Mouse (Mus musculus): ENCODE data around the gene Foxo3. TPM values are rescaled to one million over a fixed set of nuclear protein-coding genes. Genes with fewer than 3 reads are reported as not detected.

Foxo3 gene
- polyA plus RNA-seq, 1 experiment from 2014 or later: 8.0 TPM

GRCm38 (mm10) chr10:42287666-42288065, 11.1 kb upstream of the Foxo3 start:
- Histone ChIP-seq H3K27me3 (ENCODE audit: control insufficient read depth, insufficient read depth, low read length) (no peaks in the 10 kb centered on the region), H3K9ac (ENCODE audit: low read length) (no peak overlapping the region), H3K36me3 (ENCODE audit: control insufficient read depth, insufficient read depth, low read length) (no peaks in the 10 kb centered on the region), H3K4me3 (ENCODE audit: low read depth, low read length) (no peak overlapping the region), H3K9me3 (ENCODE audit: control insufficient read depth, low read length) (no peaks in the 10 kb centered on the region), H3K4me1 (replicated peaks; ENCODE audit: control insufficient read depth, insufficient read depth) (no peaks in the 10 kb centered on the region), H3K27ac (replicated peaks) (no peak overlapping the region), H3K4me2 (replicated peaks; ENCODE audit: low read depth) (no peak overlapping the region)
- TF ChIP-seq CTCF (IDR thresholded peaks at IDR 0.05; ENCODE audit: low read depth) (no peak), EP300 (optimal IDR thresholded peaks at IDR 0.05) (no peak)
- WGBS: 48% methylated on average over 1 of the region's 1 CpGs
- ATAC-seq (ENCODE audit: low FRiP score, low TSS enrichment): no peak
- DNase-seq (ENCODE audit: low spot score): no peak

- Histone ChIP-seq H3K9me3 (ENCODE audit: control insufficient read depth, low read length) (no peaks in the 10 kb centered on the region), H3K9ac (ENCODE audit: low read length) (peak overlapping the region; percentile 65), H3K4me3 (ENCODE audit: low read depth, low read length) (peak overlapping the region; percentile 81), H3K4me1 (replicated peaks; ENCODE audit: control insufficient read depth, insufficient read depth) (peaks cover 6% of the 10 kb centered on the region), H3K4me2 (replicated peaks; ENCODE audit: low read depth) (peak overlapping the region; percentile 99), H3K27me3 (ENCODE audit: control insufficient read depth, insufficient read depth, low read length) (no peaks in the 10 kb centered on the region), H3K36me3 (ENCODE audit: control insufficient read depth, insufficient read depth, low read length) (no peaks in the 10 kb centered on the region), H3K27ac (replicated peaks) (peak overlapping the region; percentile 99)
- 2% methylated on average over 38 of the region's 38 CpGs for WGBS
- ATAC-seq (ENCODE audit: low FRiP score, low TSS enrichment): no peak
- DNase-seq (ENCODE audit: low spot score): no peak
- TF ChIP-seq EP300 (optimal IDR thresholded peaks at IDR 0.05) (no peak), CTCF (IDR thresholded peaks at IDR 0.05; ENCODE audit: low read depth) (no peak)
These were observed 1.8 kb upstream of the Foxo3 start for GRCm38 (mm10) chr10:42278307-42278850.

- peak overlapping the region; percentile 81 for H3K4me3 ChIP-seq (ENCODE audit: low read depth, low read length)
- H3K36me3 ChIP-seq (ENCODE audit: control insufficient read depth, insufficient read depth, low read length): no peaks in the 10 kb centered on the region
These were observed 1.1 kb upstream of the Foxo3 start for GRCm38 (mm10) chr10:42277476-42278306.

GRCm38 (mm10) chr10:42275871-42276501, 569 bp downstream of the Foxo3 start:
- DNase-seq (ENCODE audit: low spot score) (no peak), ATAC-seq (ENCODE audit: low FRiP score, low TSS enrichment) (peak; percentile 0; the same call in 1 of the 2 replicates)
- H3K4me3 ChIP-seq (ENCODE audit: low read depth, low read length): peak overlapping the region; percentile 81
- peak overlapping the region; percentile 87 for H3K9ac ChIP-seq (ENCODE audit: low read length)
- 0 out of 2 replicates have a peak, but pooled peaks cover 3% of the 10 kb centered on the region for H3K36me3 ChIP-seq (ENCODE audit: control insufficient read depth, insufficient read depth, low read length)
- H3K27me3 ChIP-seq (ENCODE audit: control insufficient read depth, insufficient read depth, low read length): no peaks in the 10 kb centered on the region
- TF ChIP-seq EP300 (optimal IDR thresholded peaks at IDR 0.05) (no peak), CTCF (IDR thresholded peaks at IDR 0.05; ENCODE audit: low read depth) (peak; percentile 24)
- H3K9me3 ChIP-seq (ENCODE audit: control insufficient read depth, low read length): no peaks in the 10 kb centered on the region
- peak overlapping the region; percentile 99 for H3K27ac ChIP-seq (replicated peaks)
- peak overlapping the region; percentile 99 for H3K4me2 ChIP-seq (replicated peaks; ENCODE audit: low read depth)
- WGBS: under 1% methylated on average over 39 of the region's 40 CpGs
- H3K4me1 ChIP-seq (replicated peaks; ENCODE audit: control insufficient read depth, insufficient read depth): peaks cover 11% of the 10 kb centered on the region

More at GRCm38 (mm10) chr10:42277476-42278306, 1.1 kb upstream of the Foxo3 start:
- peak; percentile 98 for DNase-seq (ENCODE audit: low spot score)
- peaks cover 6% of the 10 kb centered on the region for H3K4me1 ChIP-seq (replicated peaks; ENCODE audit: control insufficient read depth, insufficient read depth)
- peak overlapping the region; percentile 99 for H3K27ac ChIP-seq (replicated peaks)
- WGBS: under 1% methylated on average over 65 of the region's 78 CpGs
- TF ChIP-seq EP300 (optimal IDR thresholded peaks at IDR 0.05) (peak; percentile 83), CTCF (IDR thresholded peaks at IDR 0.05; ENCODE audit: low read depth) (peak; percentile 32)
- H3K4me2 ChIP-seq (replicated peaks; ENCODE audit: low read depth): peak overlapping the region; percentile 99
- H3K9ac ChIP-seq (ENCODE audit: low read length): peak overlapping the region; percentile 87
- no peaks in the 10 kb centered on the region for H3K9me3 ChIP-seq (ENCODE audit: control insufficient read depth, low read length)
- ATAC-seq (ENCODE audit: low FRiP score, low TSS enrichment): peak; percentile 93
- H3K27me3 ChIP-seq (ENCODE audit: control insufficient read depth, insufficient read depth, low read length): no peaks in the 10 kb centered on the region

- Histone ChIP-seq H3K4me2 (replicated peaks; ENCODE audit: low read depth) (peak overlapping the region; percentile 99), H3K4me1 (replicated peaks; ENCODE audit: control insufficient read depth, insufficient read depth) (peaks cover 11% of the 10 kb centered on the region), H3K9ac (ENCODE audit: low read length) (peak overlapping the region; percentile 87), H3K27ac (replicated peaks) (peak overlapping the region; percentile 99), H3K9me3 (ENCODE audit: control insufficient read depth, low read length) (no peaks in the 10 kb centered on the region), H3K27me3 (ENCODE audit: control insufficient read depth, insufficient read depth, low read length) (no peaks in the 10 kb centered on the region), H3K4me3 (ENCODE audit: low read depth, low read length) (peak overlapping the region; percentile 81), H3K36me3 (ENCODE audit: control insufficient read depth, insufficient read depth, low read length) (0 out of 2 replicates have a peak, but pooled peaks cover 3% of the 10 kb centered on the region)
- DNase-seq (ENCODE audit: low spot score): peak; percentile 77
- under 1% methylated on average over 41 of the region's 54 CpGs for WGBS
- no peak for ATAC-seq (ENCODE audit: low FRiP score, low TSS enrichment)
- TF ChIP-seq CTCF (IDR thresholded peaks at IDR 0.05; ENCODE audit: low read depth) (no peak), EP300 (optimal IDR thresholded peaks at IDR 0.05) (no peak)
These were observed 1.1 kb downstream of the Foxo3 start for GRCm38 (mm10) chr10:42275401-42275870.

Measured in stomach, postnatal 0 days (tissue).